Mouse (Mus musculus): ENCODE data around the gene Atg4c. TPM values are rescaled to one million over a fixed set of nuclear protein-coding genes. Genes with fewer than 3 reads are reported as not detected.

The Atg4c gene
- 17.3 and 18.6 TPM in 2 replicates for polyA plus RNA-seq (2015; fragmentation: Nextera tagmentation; extraction: Ambion mirVana)

DNA sequence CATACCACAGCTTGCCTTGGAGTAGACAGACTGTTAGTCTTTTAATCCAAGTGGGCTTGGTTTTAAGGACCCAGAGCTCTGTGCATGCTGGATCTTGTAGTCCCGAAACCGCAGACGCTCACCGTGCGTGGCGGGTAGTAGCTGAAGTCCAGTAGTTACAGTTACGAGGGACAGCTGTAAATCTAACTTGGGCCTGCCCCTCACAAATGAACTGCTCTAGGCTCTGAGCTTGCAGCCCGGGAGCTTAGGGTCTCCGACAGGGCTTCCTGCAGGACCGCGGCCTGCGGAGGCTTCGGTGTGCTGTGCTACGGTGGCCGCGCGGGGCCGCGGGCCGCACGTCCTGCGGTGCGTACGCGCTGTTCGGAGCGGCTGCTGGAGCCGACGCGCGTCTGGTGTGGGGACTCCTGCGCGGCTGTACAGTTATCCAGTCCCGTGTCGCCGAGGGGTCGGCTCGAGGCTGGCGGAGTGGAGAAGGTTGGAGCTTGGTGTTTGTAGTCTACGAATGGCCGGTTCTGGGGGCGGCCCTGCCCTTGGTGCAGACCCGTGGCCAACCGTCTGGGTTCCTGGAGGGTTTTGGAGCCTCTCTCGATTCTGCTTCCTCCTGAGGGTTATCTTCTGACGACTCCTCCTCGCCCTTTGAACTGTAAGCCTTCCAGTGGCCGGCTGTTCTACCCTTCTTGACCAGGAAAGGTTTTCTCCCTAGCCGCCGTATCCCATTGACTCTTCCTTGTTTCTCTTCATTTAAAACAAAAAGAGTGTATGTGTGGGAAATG is at the start of gene Atg4c:
Gene Atg4c (plus strand): TSS at position 125 of the 773 bp plus-strand sequence.
- peak within 1 kb of the TSS; percentile 65 for H3K4me2 ChIP-seq

DNA sequence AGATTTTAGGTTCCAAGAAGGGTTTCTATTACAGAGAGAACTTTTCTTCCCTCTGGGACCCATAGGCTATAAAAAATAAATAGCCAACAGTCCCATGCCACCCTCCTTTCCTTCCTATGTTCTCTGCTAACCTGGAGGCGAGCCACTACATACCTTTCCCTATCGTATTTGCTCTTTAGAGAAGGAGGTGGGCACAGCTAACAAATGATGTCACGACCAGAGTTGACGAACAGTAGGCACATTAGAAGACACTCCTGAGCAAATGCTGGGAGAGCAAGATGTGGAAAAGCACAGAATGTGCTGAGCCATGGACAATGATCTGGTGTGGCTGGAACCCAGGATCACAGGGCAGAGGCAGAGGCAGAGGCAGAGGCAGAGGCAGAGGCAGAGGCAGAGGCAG is 42.3 kb upstream of the Atg4c start:
- Histone ChIP-seq H3K27ac (replicated peaks) (no peak overlapping the region), H3K9ac (no peak overlapping the region), H3K36me3 (no peaks in the 10 kb centered on the region), H3K9me3 (no peaks in the 10 kb centered on the region), H3K4me1 (replicated peaks) (no peaks in the 10 kb centered on the region), H3K4me3 (no peak overlapping the region), H3K4me2 (no peak overlapping the region), H3K27me3 (no peaks in the 10 kb centered on the region)
- no peak for ATAC-seq (ENCODE audit: low FRiP score, low read depth)
- 94% methylated on average over 4 of the region's 4 CpGs for whole genome bisulfite sequencing

More for the DNA sequence above, at the start of gene Atg4c:
- Histone ChIP-seq H3K4me3 (peak within 1 kb of the TSS; percentile 68), H3K9me3 (no peaks in the 10 kb centered on the region), H3K36me3 (no peaks in the 10 kb centered on the region), H3K27me3 (no peaks in the 10 kb centered on the region), H3K9ac (peak within 1 kb of the TSS; percentile 78), H3K4me1 (replicated peaks) (peaks cover 16% of the 10 kb centered on the region), H3K27ac (replicated peaks) (peak within 1 kb of the TSS; percentile 98)
- peak; percentile 98 for ATAC-seq (ENCODE audit: low FRiP score, low read depth)
- 0% methylated on average over 50 of the region's 50 CpGs for WGBS

DNA sequence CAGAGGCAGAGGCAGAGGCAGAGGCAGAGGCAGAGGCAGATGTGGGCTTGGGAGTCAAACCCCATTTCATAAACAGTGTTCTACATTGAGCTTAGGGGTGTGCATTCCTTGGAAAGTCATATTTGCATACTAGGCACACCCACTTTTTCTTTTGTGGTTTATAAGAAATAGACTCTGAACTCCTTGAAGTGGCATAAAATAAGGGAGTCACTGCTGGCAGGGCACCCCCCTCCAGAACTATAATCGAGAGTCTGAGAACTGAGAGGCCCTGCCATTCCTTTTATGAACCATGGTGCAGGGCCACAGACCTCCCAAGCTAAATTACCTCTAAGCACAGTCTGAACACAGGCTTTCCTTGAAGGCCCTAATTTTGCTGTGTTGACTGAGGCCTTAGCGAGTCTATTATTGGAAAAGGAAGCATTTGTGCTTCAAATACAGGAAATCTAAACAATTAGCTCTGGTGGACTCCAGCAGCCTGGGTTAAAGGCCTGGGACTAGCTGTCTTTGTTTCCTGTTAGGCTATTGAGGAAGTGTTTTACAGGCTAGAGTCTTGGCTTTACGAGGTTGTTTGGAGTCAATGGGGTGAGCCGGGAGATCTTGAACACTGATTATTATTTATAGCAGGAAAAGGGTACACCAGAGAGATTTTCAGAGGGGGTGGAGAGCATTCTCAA is 41.7 kb upstream of the Atg4c start:
- WGBS: 50% methylated on average over 4 of the region's 4 CpGs
- Histone ChIP-seq H3K36me3 (no peaks in the 10 kb centered on the region), H3K4me3 (no peak overlapping the region), H3K9ac (no peak overlapping the region), H3K27me3 (no peaks in the 10 kb centered on the region), H3K4me1 (replicated peaks) (no peaks in the 10 kb centered on the region), H3K4me2 (no peak overlapping the region), H3K27ac (replicated peaks) (no peak overlapping the region), H3K9me3 (no peaks in the 10 kb centered on the region)
- no peak for ATAC-seq (ENCODE audit: low FRiP score, low read depth)

DNA sequence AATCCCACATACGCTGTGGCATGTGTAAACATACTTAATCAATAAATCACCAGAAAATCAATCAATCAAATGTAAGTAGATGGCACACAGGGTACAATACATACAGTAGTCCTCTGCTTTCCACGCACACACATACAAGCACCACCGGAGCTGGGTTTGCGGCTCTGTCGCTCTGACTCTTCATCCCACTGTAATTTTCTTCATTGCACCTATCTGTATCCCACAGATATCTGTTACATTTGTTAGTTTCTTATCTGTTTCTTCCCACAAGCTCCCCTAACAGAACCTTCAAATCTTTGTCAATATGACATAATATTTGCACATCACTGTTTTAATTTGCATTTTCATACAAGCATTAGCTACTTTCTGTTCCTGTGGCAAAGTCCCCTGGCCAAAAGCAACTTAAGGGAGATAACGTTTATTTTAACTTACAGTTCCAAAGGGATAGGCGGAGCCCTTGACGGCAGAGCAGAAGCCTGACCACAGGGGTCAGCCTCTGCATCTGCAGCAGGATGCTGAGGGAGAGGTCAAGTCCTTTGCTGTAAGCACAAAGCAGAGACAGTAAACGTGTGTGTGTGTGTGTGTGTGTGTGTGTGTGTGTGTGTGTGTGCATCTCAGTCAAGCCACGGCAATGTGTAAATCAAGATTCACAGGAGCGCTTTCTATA is 37.0 kb upstream of the Atg4c start:
- H3K27ac ChIP-seq (replicated peaks): no peak overlapping the region
- no peak overlapping the region for H3K4me3 ChIP-seq
- peaks cover 5% of the 10 kb centered on the region; the same call in 1 of the 2 replicates for H3K4me1 ChIP-seq (replicated peaks)
- WGBS: 63% methylated on average over 11 of the region's 11 CpGs
- no peaks in the 10 kb centered on the region for H3K9me3 ChIP-seq
- 0 out of 2 replicates have a peak, but pooled peaks cover under 1% of the 10 kb centered on the region for H3K27me3 ChIP-seq
- no peaks in the 10 kb centered on the region for H3K36me3 ChIP-seq
- no peak for ATAC-seq (ENCODE audit: low FRiP score, low read depth)
- H3K4me2 ChIP-seq: no peak overlapping the region
- H3K9ac ChIP-seq: no peak overlapping the region

- no peaks in the 10 kb centered on the region for H3K9me3 ChIP-seq
- peaks cover 8% of the 10 kb centered on the region; the same call in 1 of the 2 replicates for H3K4me1 ChIP-seq (replicated peaks)
- no peak overlapping the region for H3K4me2 ChIP-seq
- H3K36me3 ChIP-seq: no peaks in the 10 kb centered on the region
- no peak for ATAC-seq (ENCODE audit: low FRiP score, low read depth)
- H3K9ac ChIP-seq: no peak overlapping the region
- H3K4me3 ChIP-seq: no peak overlapping the region
- H3K27me3 ChIP-seq: 0 out of 2 replicates have a peak, but pooled peaks cover 5% of the 10 kb centered on the region
- H3K27ac ChIP-seq (replicated peaks): no peak overlapping the region
- 87% methylated on average over 5 of the region's 5 CpGs for whole genome bisulfite sequencing
Observed at GRCm38 (mm10) chr4:99158495-99158894, 35.2 kb upstream of the Atg4c start.

DNA sequence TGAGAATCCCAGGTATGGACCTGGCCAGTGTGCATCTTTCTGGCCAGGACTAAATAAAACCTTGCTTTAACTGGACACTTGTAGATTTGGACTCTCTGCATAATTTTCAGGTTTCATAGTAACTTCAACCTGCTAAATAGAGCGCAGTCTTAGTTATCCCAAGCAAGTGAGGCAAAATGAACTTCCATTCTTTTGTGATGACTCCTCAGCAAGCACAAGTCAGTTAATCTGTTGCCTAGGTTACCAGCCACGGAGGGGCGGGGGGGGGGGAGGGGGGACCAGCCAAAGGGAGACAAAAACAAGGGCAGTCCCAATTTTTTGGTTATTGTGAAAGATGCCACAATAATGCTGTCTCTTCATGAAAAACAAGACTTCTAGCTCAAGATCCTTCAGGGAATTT is 33.3 kb upstream of the Atg4c start:
- no peaks in the 10 kb centered on the region for H3K36me3 ChIP-seq
- 6% methylated on average over 3 of the region's 3 CpGs for WGBS

GRCm38 (mm10) chr4:99160899-99161298 is 32.8 kb upstream of the Atg4c start:
- no peak overlapping the region for H3K4me2 ChIP-seq
- ATAC-seq (ENCODE audit: low FRiP score, low read depth): no peak
- H3K4me3 ChIP-seq: no peak overlapping the region
- H3K4me1 ChIP-seq (replicated peaks): peaks cover 10% of the 10 kb centered on the region; the same call in 1 of the 2 replicates
- 25% methylated on average over 5 of the region's 5 CpGs for WGBS
- H3K27ac ChIP-seq (replicated peaks): no peak overlapping the region
- 0 out of 2 replicates have a peak, but pooled peaks cover 8% of the 10 kb centered on the region for H3K27me3 ChIP-seq
- H3K9ac ChIP-seq: no peak overlapping the region
- H3K9me3 ChIP-seq: no peaks in the 10 kb centered on the region
- no peaks in the 10 kb centered on the region for H3K36me3 ChIP-seq

More for the DNA sequence above, 33.3 kb upstream of the Atg4c start:
- no peak for ATAC-seq (ENCODE audit: low FRiP score, low read depth)
- no peak overlapping the region for H3K4me3 ChIP-seq
- H3K9ac ChIP-seq: no peak overlapping the region
- H3K27ac ChIP-seq (replicated peaks): no peak overlapping the region
- H3K9me3 ChIP-seq: no peaks in the 10 kb centered on the region
- H3K4me2 ChIP-seq: no peak overlapping the region
- peaks cover 10% of the 10 kb centered on the region; the same call in 1 of the 2 replicates for H3K4me1 ChIP-seq (replicated peaks)
- 0 out of 2 replicates have a peak, but pooled peaks cover 8% of the 10 kb centered on the region for H3K27me3 ChIP-seq

DNA sequence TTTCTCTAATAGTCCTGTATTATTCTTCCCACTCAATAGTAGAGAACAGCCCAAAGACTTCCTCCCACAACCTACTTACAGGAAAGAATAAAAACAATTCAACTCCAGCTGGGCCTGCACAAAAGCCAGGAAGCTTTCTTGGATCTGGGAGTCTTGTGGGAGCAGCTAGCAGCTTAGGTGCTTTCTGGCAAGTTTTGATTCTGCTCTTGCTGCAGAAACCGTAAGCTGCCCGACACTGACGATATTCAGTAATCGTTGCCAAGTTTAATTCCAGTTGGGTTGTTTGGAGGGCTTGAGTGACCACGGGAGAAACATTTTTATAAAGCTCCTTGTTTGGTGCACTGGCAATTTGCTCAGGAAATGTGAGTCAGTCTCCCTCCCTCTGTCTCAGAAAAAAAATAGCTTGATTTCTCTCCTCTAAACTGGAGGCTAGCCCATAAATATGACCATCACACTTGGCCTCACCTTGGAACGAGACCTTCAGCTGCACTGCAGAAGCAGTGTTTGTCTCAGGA is 32.2 kb upstream of the Atg4c start:
- peak overlapping the region; percentile 7; the same call in 1 of the 2 replicates for H3K4me2 ChIP-seq
- no peaks in the 10 kb centered on the region for H3K9me3 ChIP-seq
- H3K4me3 ChIP-seq: no peak overlapping the region
- H3K27ac ChIP-seq (replicated peaks): no peak overlapping the region
- WGBS: 7% methylated on average over 6 of the region's 6 CpGs
- no peaks in the 10 kb centered on the region for H3K36me3 ChIP-seq
- H3K27me3 ChIP-seq: 0 out of 2 replicates have a peak, but pooled peaks cover 8% of the 10 kb centered on the region
- ATAC-seq (ENCODE audit: low FRiP score, low read depth): no peak
- no peak overlapping the region for H3K9ac ChIP-seq
- H3K4me1 ChIP-seq (replicated peaks): peaks cover 10% of the 10 kb centered on the region; the same call in 1 of the 2 replicates

GRCm38 (mm10) chr4:99163001-99163400 is 30.7 kb upstream of the Atg4c start:
- peaks cover 10% of the 10 kb centered on the region; the same call in 1 of the 2 replicates for H3K4me1 ChIP-seq (replicated peaks)
- WGBS: 56% methylated on average over 9 of the region's 9 CpGs
- H3K4me2 ChIP-seq: no peak overlapping the region
- no peak overlapping the region for H3K27ac ChIP-seq (replicated peaks)
- H3K9me3 ChIP-seq: no peaks in the 10 kb centered on the region
- ATAC-seq (ENCODE audit: low FRiP score, low read depth): no peak
- no peak overlapping the region for H3K4me3 ChIP-seq
- H3K36me3 ChIP-seq: no peaks in the 10 kb centered on the region
- H3K9ac ChIP-seq: no peak overlapping the region
- 0 out of 2 replicates have a peak, but pooled peaks cover 8% of the 10 kb centered on the region for H3K27me3 ChIP-seq

- Histone ChIP-seq H3K9ac (no peak overlapping the region), H3K4me3 (no peak overlapping the region), H3K4me1 (replicated peaks) (peaks cover 10% of the 10 kb centered on the region; the same call in 1 of the 2 replicates), H3K36me3 (no peaks in the 10 kb centered on the region), H3K27ac (replicated peaks) (no peak overlapping the region), H3K9me3 (no peaks in the 10 kb centered on the region), H3K4me2 (no peak overlapping the region), H3K27me3 (0 out of 2 replicates have a peak, but pooled peaks cover 8% of the 10 kb centered on the region)
- 13% methylated on average over 4 of the region's 4 CpGs for WGBS
- ATAC-seq (ENCODE audit: low FRiP score, low read depth): no peak
Observed at GRCm38 (mm10) chr4:99163547-99163946, 30.2 kb upstream of the Atg4c start.

DNA sequence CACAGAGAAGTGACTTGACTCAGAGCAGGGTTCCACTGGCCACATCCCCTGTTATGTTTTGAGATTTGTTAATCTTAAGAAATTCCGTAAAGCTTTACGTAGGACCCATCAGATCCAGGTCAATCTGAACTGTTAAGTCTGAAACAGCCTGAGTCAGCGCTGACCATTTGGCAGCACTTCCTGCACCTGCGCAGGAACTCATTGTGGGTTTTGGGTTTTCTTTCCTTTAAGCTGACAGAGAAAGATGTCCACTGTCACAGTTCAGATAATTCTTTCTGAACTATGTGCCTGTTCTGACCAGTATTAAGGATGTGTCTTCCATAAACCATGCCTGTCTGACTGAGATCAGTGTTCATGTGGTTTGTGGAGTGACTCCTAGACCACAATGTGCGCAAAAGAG is 24.9 kb upstream of the Atg4c start:
- H3K27me3 ChIP-seq: 0 out of 2 replicates have a peak, but pooled peaks cover 3% of the 10 kb centered on the region
- no peaks in the 10 kb centered on the region for H3K36me3 ChIP-seq
- H3K4me1 ChIP-seq (replicated peaks): no peaks in the 10 kb centered on the region
- H3K4me2 ChIP-seq: no peak overlapping the region
- H3K9me3 ChIP-seq: no peaks in the 10 kb centered on the region
- ATAC-seq (ENCODE audit: low FRiP score, low read depth): no peak
- no peak overlapping the region for H3K27ac ChIP-seq (replicated peaks)
- no peak overlapping the region for H3K9ac ChIP-seq
- H3K4me3 ChIP-seq: no peak overlapping the region
- WGBS: 92% methylated on average over 5 of the region's 5 CpGs

Measured in hindbrain, embryonic 15.5 days (tissue).